Mouse (Mus musculus) heart, embryonic 13.5 days (tissue): ENCODE measurements around the gene Tgfb1. TPM values are rescaled to one million over a fixed set of nuclear protein-coding genes. Genes with fewer than 3 reads are reported as not detected.

ENCODE experiments used
- ATAC-seq: fragments of 200-750 bp; cut with Nextera tagmentation; 2 replicates; pipeline ENCODE4 v1.8.0; 2017; ENCODE audit warnings: moderate TSS enrichment; ENCODE audit not compliant: insufficient number of reproducible peaks, low FRiP score, low TSS enrichment; ENCODE audit errors: extremely low read depth
- H3K27ac ChIP-seq: fragments of 300-500 bp; sonication (generic); replicated peaks from 2 replicates; pipeline ENCODE4 v1.5.1; 2015; ENCODE audit warnings: moderate library complexity, mild to moderate bottlenecking, inconsistent platforms
- H3K27me3 ChIP-seq: fragments of 300-500 bp; sonication (generic); replicated peaks from 2 replicates; pipeline ENCODE4 v1.6.1; 2015; ENCODE audit warnings: mild to moderate bottlenecking, inconsistent platforms
- H3K36me3 ChIP-seq: fragments of 300-500 bp; sonication (generic); 2 replicates; pipeline ENCODE4 v1.6.1; 2015; ENCODE audit warnings: mild to moderate bottlenecking, inconsistent platforms
- H3K4me1 ChIP-seq: fragments of 300-500 bp; sonication (generic); 2 replicates; pipeline ENCODE4 v1.6.1; 2015; ENCODE audit warnings: inconsistent platforms
- H3K4me2 ChIP-seq: fragments of 300-500 bp; sonication (generic); 2 replicates; pipeline ENCODE4 v1.6.1; 2015; ENCODE audit warnings: inconsistent platforms, mild to moderate bottlenecking, moderate library complexity
- H3K4me3 ChIP-seq: fragments of 300-500 bp; sonication (generic); 2 replicates; pipeline ENCODE4 v1.5.1; 2015; ENCODE audit warnings: moderate library complexity, mild to moderate bottlenecking, inconsistent platforms
- H3K9ac ChIP-seq: fragments of 300-500 bp; sonication (generic); 2 replicates; pipeline ENCODE4 v1.6.1; 2015; ENCODE audit warnings: inconsistent platforms, mild to moderate bottlenecking, moderate library complexity
- H3K9me3 ChIP-seq: fragments of 300-500 bp; sonication (generic); 2 replicates; pipeline ENCODE4 v1.6.1; 2016; ENCODE audit warnings: inconsistent platforms
- WGBS: fragments of 180-500 bp; shearing (Covaris S2); methylation state at CpG from one replicate; pipeline ENCODE4 v1.1.7; 2015; ENCODE audit warnings: mixed read lengths; 5-methylcytosine and 5-hydroxymethylcytosine counted together
- polyA plus RNA-seq: library from polyadenylated mRNA; unstranded; fragments of >200 nt; fragmentation: Nextera tagmentation; extraction: Ambion mirVana; gene quantifications from 2 replicates; pipeline ENCODE4 v1.2.1, GENCODE M21; 2015

Gene Tgfb1
- polyA plus RNA-seq, 1 experiment from 2014 or later: 4.3 TPM

- Histone ChIP-seq H3K4me1 (peaks cover 25% of the 10 kb centered on the region), H3K4me3 (no peak overlapping the region), H3K9me3 (peaks cover 3% of the 10 kb centered on the region; the same call in 1 of the 2 replicates), H3K36me3 (no peaks in the 10 kb centered on the region), H3K27me3 (peaks cover 58% of the 10 kb centered on the region), H3K9ac (no peak overlapping the region), H3K27ac (peak overlapping the region; percentile 50; the same call in 1 of the 2 replicates), H3K4me2 (no peak overlapping the region)
- no peak for ATAC-seq
- WGBS: 49% methylated on average over 15 of the region's 15 CpGs
These were observed 10.6 kb upstream of the Tgfb1 start for GRCm38 (mm10) chr7:25676085-25676781.

DNA sequence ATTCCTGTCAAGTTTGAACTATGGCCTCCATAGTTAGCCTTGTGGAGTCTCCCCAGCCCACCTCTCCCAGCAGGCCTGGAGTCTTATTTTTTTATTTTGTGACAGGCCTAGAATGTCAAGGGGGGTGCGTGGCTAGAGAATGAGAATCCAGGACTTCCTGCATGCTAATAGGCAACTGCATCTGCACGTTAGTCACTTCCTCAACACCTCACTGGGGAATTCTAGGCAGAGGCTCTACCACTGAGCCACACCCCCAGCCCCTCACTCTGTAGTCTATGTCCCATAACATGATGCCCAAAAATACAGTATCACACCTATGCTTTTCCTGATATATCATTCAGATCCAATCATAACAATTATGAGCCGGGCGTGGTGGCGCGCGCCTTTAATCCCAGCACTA, 9.8 kb upstream of the Tgfb1 start:
- no peak for ATAC-seq
- H3K4me2 ChIP-seq: no peak overlapping the region
- H3K4me3 ChIP-seq: no peak overlapping the region
- H3K9me3 ChIP-seq: peaks cover 3% of the 10 kb centered on the region; the same call in 1 of the 2 replicates
- no peaks in the 10 kb centered on the region for H3K36me3 ChIP-seq
- peaks cover 31% of the 10 kb centered on the region for H3K4me1 ChIP-seq
- H3K27me3 ChIP-seq: peaks cover 58% of the 10 kb centered on the region
- H3K27ac ChIP-seq: peak overlapping the region; percentile 50; the same call in 1 of the 2 replicates
- 90% methylated on average over 7 of the region's 7 CpGs for WGBS
- no peak overlapping the region for H3K9ac ChIP-seq

DNA sequence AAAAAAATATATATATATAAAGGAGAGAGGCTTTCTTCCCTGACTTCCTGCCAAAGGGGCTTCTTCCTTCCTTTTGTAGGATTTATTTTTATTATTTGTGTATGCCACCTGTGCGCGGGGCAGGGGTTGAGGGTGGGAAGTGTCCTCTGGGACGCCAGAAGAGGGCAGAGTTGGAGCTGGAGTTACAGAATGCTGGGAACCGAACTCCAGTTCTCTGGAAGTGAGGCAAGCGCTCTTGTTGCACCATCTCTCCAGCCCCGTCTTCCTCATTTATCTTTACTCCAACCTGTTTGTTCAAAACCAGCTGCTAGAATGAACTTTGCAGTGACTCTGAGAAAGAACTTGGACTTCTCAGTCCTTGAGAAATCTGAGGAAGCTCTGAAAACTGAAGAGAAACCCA, 6.8 kb upstream of the Tgfb1 start:
- H3K36me3 ChIP-seq: peaks cover 12% of the 10 kb centered on the region; the same call in 1 of the 2 replicates
- peak overlapping the region; percentile 72 for H3K4me2 ChIP-seq
- H3K9ac ChIP-seq: peak overlapping the region; percentile 84
- peak overlapping the region; percentile 71 for H3K4me3 ChIP-seq
- ATAC-seq: no peak
- peak overlapping the region; percentile 93 for H3K27ac ChIP-seq
- H3K9me3 ChIP-seq: no peaks in the 10 kb centered on the region
- peaks cover 38% of the 10 kb centered on the region for H3K4me1 ChIP-seq
- H3K27me3 ChIP-seq: peaks cover 37% of the 10 kb centered on the region
- 11% methylated on average over 6 of the region's 6 CpGs for WGBS

DNA sequence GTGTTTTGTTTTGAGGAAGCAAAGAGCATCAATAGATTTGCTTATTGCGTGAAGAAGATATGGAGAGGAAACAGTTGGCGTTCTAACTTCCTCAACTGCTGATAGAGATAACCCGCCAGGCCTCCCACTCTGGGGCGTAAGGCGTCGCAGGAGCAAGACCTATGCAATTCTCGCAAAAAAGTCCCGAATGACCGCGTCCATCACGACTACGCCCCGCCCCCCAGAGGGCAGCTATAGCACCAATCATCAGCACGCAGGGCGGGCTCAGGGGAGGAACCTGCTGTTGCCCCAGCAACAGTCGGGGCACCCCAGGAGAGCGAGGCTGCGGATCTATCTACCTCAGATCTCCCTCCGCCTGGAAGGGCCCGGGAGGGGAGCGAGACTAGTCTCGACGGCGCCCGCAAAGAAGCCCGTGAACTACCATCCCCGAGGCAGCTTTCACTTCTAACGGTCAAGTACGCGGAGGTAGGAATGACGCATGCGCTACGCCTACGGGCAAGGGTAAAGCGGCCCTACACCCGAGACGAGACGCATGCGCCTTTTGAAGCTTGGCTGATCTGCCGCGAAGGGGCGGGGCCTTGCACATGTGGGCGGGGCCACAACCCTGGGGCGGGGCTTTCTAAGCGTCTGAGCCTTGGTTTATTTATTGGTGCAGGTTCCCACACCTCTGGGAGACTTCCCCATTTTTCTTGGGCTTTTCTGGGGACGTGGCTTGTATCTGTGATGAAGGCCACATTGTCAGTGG, 6.1 kb upstream of the Tgfb1 start, which contains the start of gene B9d2:
Gene B9d2, plus strand, starts transcription at position 267 of the 745 bp plus-strand sequence.
- H3K27ac ChIP-seq: peak within 1 kb of the TSS; percentile 93
- peak; percentile 89 for ATAC-seq
- peaks cover 12% of the 10 kb centered on the region; the same call in 1 of the 2 replicates for H3K36me3 ChIP-seq
- peaks cover 34% of the 10 kb centered on the region for H3K4me1 ChIP-seq
- H3K9me3 ChIP-seq: no peaks in the 10 kb centered on the region
- H3K4me2 ChIP-seq: peak within 1 kb of the TSS; percentile 72
- peak within 1 kb of the TSS; percentile 84 for H3K9ac ChIP-seq
- under 1% methylated on average over 46 of the region's 46 CpGs for WGBS
- peaks cover 31% of the 10 kb centered on the region for H3K27me3 ChIP-seq
- H3K4me3 ChIP-seq: peak within 1 kb of the TSS; percentile 71

GRCm38 (mm10) chr7:25681341-25682231, 5.2 kb upstream of the Tgfb1 start:
- peak overlapping the region; percentile 71 for H3K4me3 ChIP-seq
- peaks cover 12% of the 10 kb centered on the region; the same call in 1 of the 2 replicates for H3K36me3 ChIP-seq
- peak overlapping the region; percentile 44; the same call in 1 of the 2 replicates for H3K9ac ChIP-seq
- H3K4me1 ChIP-seq: peaks cover 36% of the 10 kb centered on the region
- peak overlapping the region; percentile 93 for H3K27ac ChIP-seq
- no peak for ATAC-seq
- no peaks in the 10 kb centered on the region for H3K9me3 ChIP-seq
- 54% methylated on average over 15 of the region's 15 CpGs for WGBS
- H3K27me3 ChIP-seq: peaks cover 28% of the 10 kb centered on the region
- peak overlapping the region; percentile 72 for H3K4me2 ChIP-seq

GRCm38 (mm10) chr7:25683474-25684180, 3.2 kb upstream of the Tgfb1 start:
- no peak overlapping the region for H3K9ac ChIP-seq
- H3K36me3 ChIP-seq: peaks cover 12% of the 10 kb centered on the region; the same call in 1 of the 2 replicates
- WGBS: 37% methylated on average over 7 of the region's 7 CpGs
- peaks cover 49% of the 10 kb centered on the region for H3K4me1 ChIP-seq
- no peak overlapping the region for H3K4me2 ChIP-seq
- H3K4me3 ChIP-seq: no peak overlapping the region
- peaks cover 22% of the 10 kb centered on the region for H3K27me3 ChIP-seq
- H3K27ac ChIP-seq: 0 out of 2 replicates have a peak overlapping the region, but pooled peaks have one; percentile 15
- no peak for ATAC-seq
- H3K9me3 ChIP-seq: no peaks in the 10 kb centered on the region

- peaks cover 57% of the 10 kb centered on the region for H3K4me1 ChIP-seq
- no peak overlapping the region for H3K4me2 ChIP-seq
- H3K4me3 ChIP-seq: no peak overlapping the region
- H3K9me3 ChIP-seq: no peaks in the 10 kb centered on the region
- no peak overlapping the region for H3K9ac ChIP-seq
- ATAC-seq: no peak
- peaks cover 12% of the 10 kb centered on the region; the same call in 1 of the 2 replicates for H3K36me3 ChIP-seq
- peaks cover 16% of the 10 kb centered on the region for H3K27me3 ChIP-seq
- no peak overlapping the region for H3K27ac ChIP-seq
- 79% methylated on average over 6 of the region's 6 CpGs for WGBS
These were observed 2.1 kb upstream of the Tgfb1 start for GRCm38 (mm10) chr7:25684659-25685058.

- H3K36me3 ChIP-seq: peaks cover 12% of the 10 kb centered on the region; the same call in 1 of the 2 replicates
- WGBS: 63% methylated on average over 21 of the region's 21 CpGs
- ATAC-seq: no peak
- H3K9me3 ChIP-seq: no peaks in the 10 kb centered on the region
- H3K4me1 ChIP-seq: peaks cover 54% of the 10 kb centered on the region
- peak overlapping the region; percentile 67 for H3K4me3 ChIP-seq
- H3K9ac ChIP-seq: peak overlapping the region; percentile 88
- H3K4me2 ChIP-seq: peak overlapping the region; percentile 88
- H3K27ac ChIP-seq: peak overlapping the region; percentile 87; the same call in 1 of the 2 replicates
- H3K27me3 ChIP-seq: peaks cover 27% of the 10 kb centered on the region
These were observed 804 bp upstream of the Tgfb1 start for GRCm38 (mm10) chr7:25685926-25686470.

DNA sequence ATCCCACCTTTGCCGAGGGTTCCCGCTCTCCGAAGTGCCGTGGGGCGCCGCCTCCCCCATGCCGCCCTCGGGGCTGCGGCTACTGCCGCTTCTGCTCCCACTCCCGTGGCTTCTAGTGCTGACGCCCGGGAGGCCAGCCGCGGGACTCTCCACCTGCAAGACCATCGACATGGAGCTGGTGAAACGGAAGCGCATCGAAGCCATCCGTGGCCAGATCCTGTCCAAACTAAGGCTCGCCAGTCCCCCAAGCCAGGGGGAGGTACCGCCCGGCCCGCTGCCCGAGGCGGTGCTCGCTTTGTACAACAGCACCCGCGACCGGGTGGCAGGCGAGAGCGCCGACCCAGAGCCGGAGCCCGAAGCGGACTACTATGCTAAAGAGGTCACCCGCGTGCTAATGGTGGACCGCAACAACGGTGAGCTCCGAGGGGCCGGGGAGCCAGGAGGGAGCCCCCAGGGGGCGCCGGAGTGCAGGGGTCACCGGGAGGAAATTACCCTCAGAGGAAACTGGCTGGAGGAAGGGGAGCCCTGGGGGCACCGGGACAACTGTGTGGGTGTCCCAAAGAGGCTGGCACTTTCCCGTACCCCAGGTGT, 1.1 kb downstream of the Tgfb1 start:
- peak overlapping the region; percentile 88 for H3K4me2 ChIP-seq
- H3K4me3 ChIP-seq: peak overlapping the region; percentile 67
- peak overlapping the region; percentile 87 for H3K27ac ChIP-seq
- H3K4me1 ChIP-seq: peaks cover 44% of the 10 kb centered on the region
- H3K9me3 ChIP-seq: no peaks in the 10 kb centered on the region
- peaks cover 29% of the 10 kb centered on the region for H3K27me3 ChIP-seq
- H3K9ac ChIP-seq: peak overlapping the region; percentile 88
- peaks cover 22% of the 10 kb centered on the region for H3K36me3 ChIP-seq
- no peak; the same call in 1 of the 2 replicates for ATAC-seq
- 1% methylated on average over 47 of the region's 47 CpGs for WGBS
